Mouse (Mus musculus): ENCODE measurements around the gene Nras. TPM values are rescaled to one million over a fixed set of nuclear protein-coding genes. Genes with fewer than 3 reads are reported as not detected.

Nras gene
- polyA plus RNA-seq (2012; rRNA removed), result 25.1 and 26.1 TPM in 2 replicates

GRCm38 (mm10) chr3:103058207-103059157, at the start of gene Nras:
Nras (plus strand) TSS chr3:103058285.
- peak; percentile 86 to 87 for DNase-seq
- TF ChIP-seq CTCF (IDR thresholded peaks at IDR 0.05; ENCODE audit: borderline replicate concordance, insufficient read depth, low read depth, low read length) (no peak), POLR2A (IDR thresholded peaks at IDR 0.05; ENCODE audit: borderline replicate concordance, insufficient read depth, low read length) (peak; percentile 42; the same call in 1 of the 2 replicates)
- H3K27ac ChIP-seq (ENCODE audit: insufficient read depth, low read length), result 0 out of 2 replicates have a peak within 1 kb of the TSS, but pooled peaks have one; percentile 29
- H3K4me3 ChIP-seq (replicated peaks; ENCODE audit: insufficient read depth, low read depth, low read length), result peak within 1 kb of the TSS; percentile 78
- WGBS, result 2% methylated on average over 46 of the region's 46 CpGs
- H3K27me3 ChIP-seq (ENCODE audit: control insufficient read depth, insufficient read depth, low read length), result no peaks in the 10 kb centered on the region
- 0 out of 2 replicates have a peak, but pooled peaks cover 2% of the 10 kb centered on the region for H3K4me1 ChIP-seq (ENCODE audit: control insufficient read depth, insufficient read depth, low read length)

- WGBS, result 65% methylated on average over 2 of the region's 2 CpGs
- Histone ChIP-seq H3K27me3 (ENCODE audit: control insufficient read depth, insufficient read depth, low read length) (no peaks in the 10 kb centered on the region), H3K4me1 (ENCODE audit: control insufficient read depth, insufficient read depth, low read length) (no peaks in the 10 kb centered on the region; the same call in 1 of the 2 replicates), H3K27ac (ENCODE audit: insufficient read depth, low read length) (no peak overlapping the region), H3K4me3 (replicated peaks; ENCODE audit: insufficient read depth, low read depth, low read length) (no peak overlapping the region)
- TF ChIP-seq CTCF (IDR thresholded peaks at IDR 0.05; ENCODE audit: borderline replicate concordance, insufficient read depth, low read depth, low read length) (no peak), POLR2A (IDR thresholded peaks at IDR 0.05; ENCODE audit: borderline replicate concordance, insufficient read depth, low read length) (no peak)
- DNase-seq, result no peak
These were observed 40.7 kb upstream of the Nras start for GRCm38 (mm10) chr3:103017350-103017749.

GRCm38 (mm10) chr3:103019462-103019861, 38.6 kb upstream of the Nras start:
- Histone ChIP-seq H3K4me1 (ENCODE audit: control insufficient read depth, insufficient read depth, low read length) (no peaks in the 10 kb centered on the region; the same call in 1 of the 2 replicates), H3K27me3 (ENCODE audit: control insufficient read depth, insufficient read depth, low read length) (no peaks in the 10 kb centered on the region), H3K4me3 (replicated peaks; ENCODE audit: insufficient read depth, low read depth, low read length) (no peak overlapping the region), H3K27ac (ENCODE audit: insufficient read depth, low read length) (no peak overlapping the region)
- TF ChIP-seq POLR2A (IDR thresholded peaks at IDR 0.05; ENCODE audit: borderline replicate concordance, insufficient read depth, low read length) (no peak), CTCF (IDR thresholded peaks at IDR 0.05; ENCODE audit: borderline replicate concordance, insufficient read depth, low read depth, low read length) (no peak)
- DNase-seq, result peak in 1 of 2 experiments; percentile 17
- WGBS, result 87% methylated on average over 2 of the region's 2 CpGs

- Histone ChIP-seq H3K4me3 (replicated peaks; ENCODE audit: insufficient read depth, low read depth, low read length) (peak within 1 kb of the TSS; percentile 76), H3K27me3 (ENCODE audit: control insufficient read depth, insufficient read depth, low read length) (no peaks in the 10 kb centered on the region), H3K27ac (ENCODE audit: insufficient read depth, low read length) (peak within 1 kb of the TSS; percentile 78), H3K4me1 (ENCODE audit: control insufficient read depth, insufficient read depth, low read length) (no peaks in the 10 kb centered on the region; the same call in 1 of the 2 replicates)
- TF ChIP-seq CTCF (IDR thresholded peaks at IDR 0.05; ENCODE audit: borderline replicate concordance, insufficient read depth, low read depth, low read length) (no peak), POLR2A (IDR thresholded peaks at IDR 0.05; ENCODE audit: borderline replicate concordance, insufficient read depth, low read length) (peak; percentile 90)
- 1% methylated on average over 55 of the region's 55 CpGs for WGBS
- DNase-seq, result peak; percentile 97 to 98
These were observed 37.7 kb upstream of the Nras start, which contains the start of gene Csde1 for GRCm38 (mm10) chr3:103020249-103020942. Csde1 (plus strand) TSS chr3:103020426.

- Histone ChIP-seq H3K27ac (ENCODE audit: insufficient read depth, low read length) (peak overlapping the region; percentile 78), H3K27me3 (ENCODE audit: control insufficient read depth, insufficient read depth, low read length) (no peaks in the 10 kb centered on the region), H3K4me1 (ENCODE audit: control insufficient read depth, insufficient read depth, low read length) (no peaks in the 10 kb centered on the region; the same call in 1 of the 2 replicates), H3K4me3 (replicated peaks; ENCODE audit: insufficient read depth, low read depth, low read length) (peak overlapping the region; percentile 76)
- WGBS, result under 1% methylated on average over 37 of the region's 37 CpGs
- TF ChIP-seq CTCF (IDR thresholded peaks at IDR 0.05; ENCODE audit: borderline replicate concordance, insufficient read depth, low read depth, low read length), result no peak
- no peak for TF ChIP-seq POLR2A (IDR thresholded peaks at IDR 0.05; ENCODE audit: borderline replicate concordance, insufficient read depth, low read length)
- DNase-seq, result peak; percentile 86 to 89
These were observed 37.0 kb upstream of the Nras start for GRCm38 (mm10) chr3:103020943-103021638.

GRCm38 (mm10) chr3:103026174-103026573, 31.9 kb upstream of the Nras start:
- no peak for TF ChIP-seq CTCF (IDR thresholded peaks at IDR 0.05; ENCODE audit: borderline replicate concordance, insufficient read depth, low read depth, low read length)
- no peak for TF ChIP-seq POLR2A (IDR thresholded peaks at IDR 0.05; ENCODE audit: borderline replicate concordance, insufficient read depth, low read length)
- Histone ChIP-seq H3K27me3 (ENCODE audit: control insufficient read depth, insufficient read depth, low read length) (no peaks in the 10 kb centered on the region), H3K4me1 (ENCODE audit: control insufficient read depth, insufficient read depth, low read length) (no peaks in the 10 kb centered on the region; the same call in 1 of the 2 replicates), H3K4me3 (replicated peaks; ENCODE audit: insufficient read depth, low read depth, low read length) (no peak overlapping the region), H3K27ac (ENCODE audit: insufficient read depth, low read length) (no peak overlapping the region)
- no peak for DNase-seq
- 88% methylated on average over 1 of the region's 1 CpGs for WGBS

- TF ChIP-seq POLR2A (IDR thresholded peaks at IDR 0.05; ENCODE audit: borderline replicate concordance, insufficient read depth, low read length) (no peak), CTCF (IDR thresholded peaks at IDR 0.05; ENCODE audit: borderline replicate concordance, insufficient read depth, low read depth, low read length) (no peak)
- no peak for DNase-seq
- H3K27me3 ChIP-seq (ENCODE audit: control insufficient read depth, insufficient read depth, low read length), result no peaks in the 10 kb centered on the region
- H3K27ac ChIP-seq (ENCODE audit: insufficient read depth, low read length), result no peak overlapping the region
- H3K4me3 ChIP-seq (replicated peaks; ENCODE audit: insufficient read depth, low read depth, low read length), result no peak overlapping the region
- no peaks in the 10 kb centered on the region for H3K4me1 ChIP-seq (ENCODE audit: control insufficient read depth, insufficient read depth, low read length)
- 92% methylated on average over 6 of the region's 6 CpGs for WGBS
These were observed 17.8 kb upstream of the Nras start for GRCm38 (mm10) chr3:103040285-103040684.
